Mouse (Mus musculus) ovary, adult 2 months (tissue): ENCODE measurements around the gene Tspan17. TPM values are rescaled to one million over a fixed set of nuclear protein-coding genes. Genes with fewer than 3 reads are reported as not detected.

Source experiments
- polyA plus RNA-seq: library from polyadenylated mRNA; depleted of rRNA; stranded (reverse); fragments of >200 nt; gene quantifications from 2 replicates; pipeline ENCODE4 v1.2.3, GENCODE M21; 2012; rRNA removed

Tspan17 gene
- 16.9 and 18.2 TPM in 2 replicates for polyA plus RNA-seq

GRCm38 (mm10) chr13:54788740-54789560 lies at the start of gene Tspan17:
TSS of gene Tspan17 (plus strand) at chr13:54789377.

GRCm38 (mm10) chr13:54749864-54750411 lies 39.2 kb upstream of the Tspan17 start, which contains the start of gene Gprin1:
TSS of gene Gprin1 (minus strand) at chr13:54749874.

GRCm38 (mm10) chr13:54766192-54766768 lies 22.9 kb upstream of the Tspan17 start, which contains the start of gene Sncb:
TSS of gene Sncb (minus strand) at chr13:54766595.

GRCm38 (mm10) chr13:54783698-54784097 lies 5.5 kb upstream of the Tspan17 start, which contains the start of gene Eif4e1b:
TSS of gene Eif4e1b (plus strand) at chr13:54783998.

Other genes with a start within 250 kb of the Tspan17 start
- 111 and 117 TPM in 2 replicates for gene 4833439L19Rik, start 223.9 kb upstream of the Tspan17 start, polyA plus RNA-seq
- 38.6 and 40.7 TPM in 2 replicates for gene Arl10, start 214.4 kb upstream of the Tspan17 start, polyA plus RNA-seq
- gene Nop16, start 199.3 kb upstream of the Tspan17 start, polyA plus RNA-seq: 10.4 and 12.2 TPM in 2 replicates
- 57.0 and 95.4 TPM in 2 replicates for gene Higd2a, start 199.2 kb upstream of the Tspan17 start, polyA plus RNA-seq
- gene Cltb, start 178.0 kb upstream of the Tspan17 start, polyA plus RNA-seq: 36.0 and 38.9 TPM in 2 replicates
- gene Faf2, start 167.6 kb upstream of the Tspan17 start, polyA plus RNA-seq: 21.5 and 24.4 TPM in 2 replicates
- 295 and 422 TPM in 2 replicates for gene Rnf44, start 95.5 kb upstream of the Tspan17 start, polyA plus RNA-seq
- 0.18 and 0.26 TPM in 2 replicates for gene Cdhr2, start 87.9 kb upstream of the Tspan17 start, polyA plus RNA-seq
- gene Gprin1, start 39.5 kb upstream of the Tspan17 start, polyA plus RNA-seq: 0.91 and 1.1 TPM in 2 replicates
- gene Sncb, start 22.8 kb upstream of the Tspan17 start, polyA plus RNA-seq: 0.16 TPM in 1 of 2 replicates, not detected in the other
- gene Eif4e1b, start 5.4 kb upstream of the Tspan17 start, polyA plus RNA-seq: 19.3 and 22.6 TPM in 2 replicates
- gene Unc5a, start 160.0 kb downstream of the Tspan17 start, polyA plus RNA-seq: 5.5 and 7.9 TPM in 2 replicates
- 3.6 and 4.2 TPM in 2 replicates for gene Hk3, start 232.0 kb downstream of the Tspan17 start, polyA plus RNA-seq